Mouse (Mus musculus) NIH3T3 (cell line): Measurements from ENCODE around the gene Pex5.

ENCODE experiments used
- DNase-seq: peaks from one replicate; pipeline ENCODE4 v3.0.0-alpha.2; 2012; ENCODE audit warnings: low read depth

The Pex5 gene

DNA sequence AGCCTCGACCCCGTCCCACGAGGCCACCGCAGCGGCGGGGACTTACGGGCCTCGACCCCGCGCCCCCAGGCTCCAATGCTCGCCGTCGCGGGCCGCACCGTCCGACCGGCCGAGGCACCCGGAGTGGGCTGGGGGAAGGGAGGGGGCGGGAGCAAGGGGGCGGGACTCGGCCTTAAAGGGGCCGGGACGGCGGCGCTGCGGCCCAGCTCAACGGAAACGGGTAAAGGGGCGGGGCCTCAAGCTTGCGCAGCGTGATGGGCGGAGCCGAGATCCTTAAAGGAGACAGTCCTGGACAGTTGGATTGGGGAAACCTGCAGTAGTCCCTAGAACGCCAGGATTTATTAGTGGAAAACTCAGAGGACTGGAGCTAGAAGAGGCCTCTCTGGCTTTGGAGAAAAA is at the start of gene Pex5:
Pex5 (minus strand) TSS at position 141 of the 399 bp plus-strand sequence.
- DNase-seq = peak; percentile 99

DNA sequence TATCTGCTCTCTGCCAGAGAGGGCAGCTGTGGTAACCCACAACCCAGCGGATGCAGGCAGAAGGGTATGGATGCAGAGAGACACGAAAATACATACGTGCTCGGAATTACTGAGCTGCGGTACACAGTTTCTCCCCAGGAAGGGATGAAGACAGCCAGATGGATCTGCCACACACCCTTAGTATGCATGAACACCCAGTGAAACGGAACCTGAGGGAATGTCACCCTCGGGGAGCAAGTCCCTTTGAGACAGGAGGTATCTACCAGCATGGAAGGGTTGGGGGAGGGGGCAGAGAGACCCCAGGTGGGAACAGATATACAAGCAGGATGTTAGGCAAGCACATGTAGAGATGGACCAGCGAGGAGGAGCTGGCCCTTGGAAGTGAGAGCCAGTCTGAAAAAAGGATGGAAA is 49.0 kb upstream of the Pex5 start:
- no peak for DNase-seq

DNA sequence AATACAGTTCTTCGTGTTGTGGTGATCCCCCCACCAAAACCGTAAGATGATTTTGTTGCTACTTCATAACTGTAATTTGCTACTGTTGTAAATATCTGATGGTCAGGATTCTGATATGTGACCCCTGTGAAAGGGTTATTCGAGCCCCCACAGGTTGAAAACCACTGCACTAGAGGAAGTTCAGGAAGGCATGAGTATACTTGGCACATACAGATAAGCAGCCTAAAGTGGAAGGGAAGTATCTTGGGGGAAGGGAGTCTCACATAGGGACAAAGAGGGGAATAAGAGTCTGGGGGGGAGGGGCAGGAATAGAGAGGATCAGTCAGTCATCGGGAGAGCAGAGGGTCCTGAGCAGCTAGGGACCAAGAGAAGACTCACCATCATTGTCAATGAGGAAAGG is 44.5 kb upstream of the Pex5 start:
- DNase-seq = no peak

DNA sequence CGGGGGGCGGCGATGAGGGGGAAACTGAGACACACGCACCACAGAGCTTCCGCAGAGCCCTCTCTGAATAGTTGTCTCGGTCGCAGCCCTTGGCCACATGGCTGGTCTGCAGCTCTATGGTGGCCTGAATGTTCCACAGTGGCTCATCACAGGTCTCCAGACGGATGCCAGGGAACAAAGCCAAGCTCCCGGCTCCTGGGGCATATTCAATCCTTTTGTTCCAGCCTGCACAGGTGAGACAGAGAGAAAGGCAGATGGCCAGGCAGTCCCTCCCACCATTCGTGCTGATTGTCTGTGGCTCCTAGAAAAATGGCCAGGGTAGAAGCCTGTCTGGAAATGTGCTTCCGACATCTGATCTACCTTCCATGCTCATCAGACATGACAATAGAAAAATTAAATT is 43.6 kb upstream of the Pex5 start:
- no peak for DNase-seq

DNA sequence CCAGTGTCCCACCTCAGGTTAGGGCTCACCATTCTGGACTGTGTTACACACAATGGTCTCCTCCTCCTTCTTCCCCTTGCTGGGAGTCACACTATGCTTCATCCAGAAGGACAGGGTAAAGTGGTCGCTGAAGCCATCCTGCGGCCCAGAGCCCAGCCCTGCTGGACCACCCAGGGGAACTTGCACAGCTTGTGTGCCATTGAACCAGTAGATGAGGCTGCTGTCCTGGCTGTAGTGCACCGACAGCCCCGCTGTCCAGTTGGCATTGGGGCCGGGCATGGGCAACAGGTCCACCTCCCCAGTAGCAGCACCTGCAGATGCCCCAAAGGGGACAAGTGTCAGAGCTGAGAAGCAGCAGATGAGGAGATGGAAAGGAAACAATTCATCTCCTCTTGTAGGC is 43.0 kb upstream of the Pex5 start:
- no peak for DNase-seq

DNA sequence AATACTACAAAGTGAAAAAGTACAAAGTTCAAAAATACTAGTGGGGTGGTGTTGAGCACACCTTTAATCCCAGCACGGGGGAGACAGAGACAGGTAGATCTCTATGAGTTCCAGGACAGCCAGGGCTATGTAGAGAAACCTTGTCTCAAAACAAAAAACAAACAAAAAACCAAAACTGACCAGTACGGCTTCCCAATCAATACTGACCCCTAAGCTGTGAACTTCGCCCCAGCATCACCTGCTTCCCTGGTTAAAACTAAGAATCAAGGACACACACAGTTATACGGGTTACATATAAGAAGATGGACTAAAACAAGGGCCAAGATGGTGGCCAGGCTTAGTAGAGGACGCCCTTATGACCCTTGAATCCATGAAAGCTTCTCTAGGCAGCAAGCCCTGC is 41.4 kb upstream of the Pex5 start:
- DNase-seq = no peak

DNA sequence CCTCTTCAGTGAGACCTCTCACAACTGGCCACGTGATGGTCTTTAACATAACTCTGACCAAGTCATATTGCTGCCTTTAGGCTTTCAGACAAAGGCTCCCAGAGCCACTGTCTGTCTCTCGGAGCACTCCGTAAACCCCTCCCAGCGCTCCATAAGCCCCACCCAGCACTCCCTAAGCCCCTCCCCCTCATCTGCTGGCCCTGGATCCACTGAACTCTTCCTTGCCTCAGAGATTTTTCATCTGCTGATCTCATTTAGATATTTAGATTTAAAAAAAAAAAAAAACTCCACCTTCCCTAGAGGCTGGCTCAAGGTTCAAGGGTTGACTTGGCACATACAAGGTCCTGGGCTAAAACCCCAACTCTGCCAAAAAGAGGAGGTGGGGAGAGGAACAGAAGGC is 38.9 kb upstream of the Pex5 start:
- peak; percentile 14 for DNase-seq

DNA sequence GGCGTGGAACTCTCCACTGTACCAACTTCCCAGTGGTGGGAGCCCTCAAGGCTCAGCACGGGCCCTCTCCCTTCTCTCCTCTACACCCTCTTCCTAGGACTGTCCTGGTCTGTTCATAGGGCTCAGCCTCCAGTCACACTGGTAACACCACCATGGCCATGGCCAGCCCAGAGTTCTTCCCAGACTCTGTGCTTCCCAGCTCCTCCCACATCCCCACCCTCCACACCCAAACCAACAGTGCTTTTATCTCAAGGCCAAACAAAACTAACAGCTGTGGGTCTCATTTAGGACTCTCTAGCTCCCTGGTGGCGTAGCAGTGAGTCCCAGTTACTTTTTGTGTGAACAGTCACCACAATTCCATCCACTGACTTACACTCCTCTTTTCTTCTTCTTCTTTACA is 37.1 kb upstream of the Pex5 start:
- DNase-seq = no peak

DNA sequence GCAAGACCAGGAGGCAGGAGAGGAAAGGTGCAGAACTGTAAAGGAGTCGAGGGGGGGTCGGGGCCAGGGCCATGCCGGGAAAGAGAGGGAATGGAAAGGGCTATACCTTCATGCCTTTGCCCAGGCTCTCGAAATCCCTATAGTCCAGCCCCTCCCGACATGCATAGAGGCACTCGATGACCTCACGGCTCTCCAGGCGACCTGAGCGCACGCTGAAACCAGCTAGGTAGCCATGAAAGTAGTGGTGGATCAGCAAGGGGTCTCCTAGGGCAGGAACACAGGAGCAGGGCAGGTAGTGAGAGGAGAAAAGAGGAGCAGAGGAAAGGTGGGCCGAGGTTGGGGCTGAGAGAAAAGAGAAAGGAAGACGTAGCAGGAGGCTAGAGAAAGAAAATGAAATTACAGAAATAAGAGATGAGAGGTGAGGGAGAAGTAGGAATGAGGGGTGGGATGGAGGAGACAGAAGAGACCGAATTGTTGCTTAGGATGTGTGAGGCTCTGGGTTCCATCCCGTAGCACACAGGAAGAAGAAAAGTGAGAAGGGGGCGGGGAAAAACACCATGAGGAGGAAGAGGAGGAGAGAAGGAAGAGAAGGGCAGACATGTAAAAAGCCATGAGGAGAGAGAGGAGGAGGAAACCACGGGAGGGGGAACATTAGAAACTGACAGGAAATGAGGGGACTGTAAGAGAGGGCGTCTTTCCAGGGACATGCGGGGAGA is 35.0 kb upstream of the Pex5 start:
- no peak for DNase-seq

DNA sequence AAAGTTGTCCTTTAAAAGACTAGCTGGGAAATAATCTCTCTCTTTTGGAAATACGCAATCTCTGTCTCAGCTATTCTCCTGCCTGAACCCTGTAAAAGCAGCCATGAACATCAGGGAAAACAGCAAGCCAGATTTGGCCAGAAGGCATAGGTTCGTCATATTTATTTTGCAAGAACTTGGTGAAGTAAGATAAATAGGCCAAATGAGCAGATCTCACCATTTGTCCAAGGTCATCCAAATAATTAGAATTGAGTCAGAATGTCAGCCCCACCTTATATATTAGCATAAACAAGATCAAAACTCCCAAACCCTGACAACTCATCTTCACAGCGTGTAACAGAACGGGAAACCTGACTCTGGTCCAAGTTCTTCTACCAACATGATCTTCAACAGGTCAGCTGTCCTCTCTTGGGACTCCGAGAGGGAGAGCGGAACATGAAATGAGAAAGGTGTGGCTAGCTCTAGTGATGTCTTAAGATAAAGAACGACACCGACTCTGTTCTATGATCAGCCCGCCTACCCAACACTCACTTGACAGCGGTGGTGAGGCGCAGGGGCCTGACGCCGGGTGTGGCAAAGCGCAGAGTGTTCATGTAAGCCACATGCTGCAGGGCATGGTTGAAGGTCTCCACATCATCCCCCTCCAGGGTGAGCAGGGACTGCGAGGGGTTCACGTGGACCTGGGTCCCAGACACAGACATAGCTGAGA is 34.2 kb upstream of the Pex5 start:
- DNase-seq = no peak

DNA sequence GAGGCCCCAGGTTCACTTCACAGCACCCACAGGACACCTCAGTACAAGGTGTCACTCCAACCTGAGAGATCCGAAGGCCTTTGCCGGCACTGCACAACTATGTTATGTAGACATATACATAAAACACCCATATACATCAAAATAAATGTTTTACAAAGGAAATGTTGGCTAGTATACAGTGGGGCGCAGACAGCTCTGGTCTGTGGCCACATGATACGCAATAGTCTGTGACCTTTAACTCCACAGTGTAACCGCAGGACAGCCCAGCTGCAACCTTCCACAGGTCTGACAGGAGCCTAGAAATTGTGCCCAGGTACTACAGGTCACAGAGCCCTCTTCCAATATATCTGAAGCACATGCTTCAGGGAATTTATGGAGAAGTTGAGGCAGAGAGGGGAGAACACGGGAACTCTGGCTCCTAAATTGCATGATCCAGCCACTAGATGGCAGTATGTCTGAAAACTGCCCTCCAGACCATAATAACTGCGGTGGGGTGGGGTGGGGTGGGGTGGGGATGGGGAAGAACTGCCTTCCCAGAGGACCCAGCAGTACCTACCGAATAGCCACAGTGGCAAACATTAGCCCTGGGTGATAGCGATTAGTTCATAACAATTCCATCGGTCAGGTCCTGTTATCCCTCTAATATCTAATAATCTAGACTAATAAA is 33.5 kb upstream of the Pex5 start:
- peak; percentile 32 for DNase-seq

DNA sequence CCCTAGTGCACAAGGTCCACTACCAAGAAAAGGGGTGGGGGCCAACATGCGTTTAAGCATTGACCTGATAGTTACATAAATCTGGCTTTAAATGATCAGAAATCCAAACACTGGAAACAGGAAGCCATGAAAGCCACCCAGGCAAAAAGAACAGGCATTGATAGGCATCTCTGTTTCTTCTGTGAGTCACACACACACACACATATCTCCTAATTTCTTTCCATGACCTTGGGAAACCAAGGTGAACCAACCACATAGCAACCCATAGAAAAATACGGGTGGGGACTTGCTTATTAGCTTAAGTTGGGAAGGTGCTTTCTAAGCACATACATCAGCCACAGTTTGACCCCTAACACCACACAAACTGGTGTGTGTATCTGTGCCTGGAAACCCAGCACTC is 32.5 kb upstream of the Pex5 start:
- no peak for DNase-seq

DNA sequence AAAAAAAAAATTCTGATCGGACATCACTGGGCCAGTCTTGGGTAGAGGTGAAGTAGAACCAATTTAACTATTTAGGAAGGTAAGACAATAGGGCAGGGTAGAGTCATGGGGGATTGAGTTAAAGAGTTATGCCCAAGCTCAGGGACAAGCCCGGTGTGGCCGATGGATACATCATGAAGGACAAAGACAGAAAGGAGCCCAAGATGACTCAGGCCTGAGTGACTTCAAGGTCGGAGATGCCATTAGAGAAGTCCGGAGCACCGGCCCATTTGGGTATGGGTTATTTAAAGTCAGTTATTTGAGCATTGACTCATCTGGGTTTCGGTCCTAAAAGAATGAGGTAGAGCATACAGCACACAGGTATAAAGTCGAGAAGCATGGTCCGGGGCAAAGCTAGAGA is 31.6 kb upstream of the Pex5 start:
- DNase-seq = no peak

DNA sequence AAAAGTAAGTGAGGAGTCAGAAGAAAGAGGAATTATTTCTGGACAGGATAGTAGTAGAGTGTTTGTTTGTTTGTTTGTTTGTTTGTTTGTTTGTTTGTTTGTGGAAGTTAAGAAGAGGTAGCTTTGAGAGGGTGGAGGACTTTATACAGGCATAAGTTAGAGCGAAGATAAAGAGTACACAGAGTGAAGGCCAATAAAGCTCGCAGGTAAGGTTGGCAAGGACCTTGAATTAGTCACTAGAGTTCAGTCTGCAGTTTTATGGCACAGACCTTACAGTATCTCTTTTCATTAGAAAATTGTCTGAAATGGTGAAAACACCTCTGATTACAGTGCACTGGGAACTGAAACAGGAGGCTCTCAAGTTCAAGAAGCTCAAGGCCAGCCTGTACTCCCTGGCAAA is 31.2 kb upstream of the Pex5 start:
- no peak for DNase-seq

DNA sequence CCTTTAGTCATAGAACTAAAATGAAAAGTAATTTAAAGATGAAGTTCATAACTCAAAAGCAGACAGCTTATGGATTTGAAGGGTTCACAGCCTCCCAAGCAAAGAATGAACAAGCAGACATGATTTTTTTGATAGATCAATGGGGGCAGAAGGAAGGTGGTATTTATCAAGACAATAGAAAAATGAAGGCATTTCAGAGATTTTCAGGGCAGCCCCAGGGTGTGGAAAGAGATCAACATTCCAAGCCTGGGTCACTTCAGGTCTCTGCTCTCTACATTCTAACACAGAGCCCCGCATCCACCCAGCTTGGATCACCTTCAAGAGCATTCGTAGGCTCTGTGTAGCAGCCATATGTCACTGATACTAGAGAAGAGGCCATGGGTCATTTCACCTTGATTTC is 28.5 kb upstream of the Pex5 start:
- DNase-seq = no peak

DNA sequence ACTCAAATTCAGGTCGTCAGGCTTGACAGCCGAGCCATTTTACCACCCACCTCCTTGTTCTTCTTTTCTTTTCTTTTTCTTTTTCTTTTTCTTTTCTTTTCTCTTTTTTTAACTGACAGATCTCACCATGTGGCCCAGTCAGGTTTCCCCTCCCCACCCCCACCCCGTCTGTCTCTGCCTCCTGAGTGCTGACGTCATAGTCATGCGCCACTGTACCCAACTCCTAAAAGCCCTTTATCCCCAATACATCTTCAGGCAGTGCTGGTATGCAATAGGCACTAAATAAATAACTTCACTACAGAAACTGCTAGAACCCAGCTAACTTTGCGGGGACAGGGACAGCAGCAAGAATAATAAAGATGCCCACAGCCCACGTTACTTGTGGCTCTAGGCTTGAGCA is 21.4 kb upstream of the Pex5 start:
- no peak for DNase-seq

DNA sequence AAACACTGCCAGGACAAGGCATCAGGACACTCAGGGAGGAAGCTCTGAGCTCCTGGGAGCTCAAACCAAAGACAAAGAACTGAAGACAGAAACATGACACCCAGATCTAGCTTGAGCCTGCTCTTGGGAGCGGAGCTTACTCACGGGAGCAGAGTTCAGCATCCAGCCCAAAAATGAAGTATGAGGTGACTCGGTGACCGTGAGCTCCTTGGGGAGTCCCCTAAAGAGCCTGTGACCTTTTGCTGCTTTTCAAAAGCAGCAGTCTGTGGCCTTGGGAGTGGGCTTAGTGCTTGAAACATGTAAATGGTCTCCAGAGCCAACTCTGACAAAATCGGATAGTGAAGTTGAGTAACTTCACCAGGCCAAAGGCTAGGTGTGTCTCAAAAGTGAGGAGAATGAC is 20.3 kb upstream of the Pex5 start:
- no peak for DNase-seq

DNA sequence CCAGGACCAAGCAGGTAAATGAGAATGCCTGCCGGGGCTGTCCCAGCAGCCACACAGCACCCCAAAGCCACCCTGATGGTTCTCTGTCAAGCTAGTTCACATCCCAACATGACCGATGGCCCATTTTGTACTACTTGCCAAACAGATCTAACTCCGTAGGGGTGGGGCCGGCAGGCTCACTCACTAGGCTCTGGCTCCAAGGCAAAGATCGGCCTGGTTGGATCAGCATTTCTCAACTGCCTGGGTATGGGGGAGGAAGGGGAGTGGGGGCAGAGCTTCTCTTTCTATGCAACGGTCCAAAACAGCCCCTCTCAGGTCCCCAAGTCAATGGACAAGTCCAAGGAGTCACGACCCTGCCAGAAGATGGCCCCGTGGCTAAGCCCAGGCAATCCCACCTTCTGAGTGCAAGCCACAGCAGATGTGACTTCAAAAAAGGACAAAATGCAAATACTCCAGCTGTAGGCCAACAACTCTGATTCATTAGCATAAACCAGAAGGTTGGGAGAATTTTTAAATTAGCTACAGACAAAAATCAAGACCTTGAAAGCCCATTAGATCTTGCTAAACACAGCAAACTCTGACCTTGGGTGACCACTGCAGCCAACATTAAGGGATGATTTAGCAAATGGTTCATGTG is 18.9 kb upstream of the Pex5 start:
- DNase-seq = no peak

DNA sequence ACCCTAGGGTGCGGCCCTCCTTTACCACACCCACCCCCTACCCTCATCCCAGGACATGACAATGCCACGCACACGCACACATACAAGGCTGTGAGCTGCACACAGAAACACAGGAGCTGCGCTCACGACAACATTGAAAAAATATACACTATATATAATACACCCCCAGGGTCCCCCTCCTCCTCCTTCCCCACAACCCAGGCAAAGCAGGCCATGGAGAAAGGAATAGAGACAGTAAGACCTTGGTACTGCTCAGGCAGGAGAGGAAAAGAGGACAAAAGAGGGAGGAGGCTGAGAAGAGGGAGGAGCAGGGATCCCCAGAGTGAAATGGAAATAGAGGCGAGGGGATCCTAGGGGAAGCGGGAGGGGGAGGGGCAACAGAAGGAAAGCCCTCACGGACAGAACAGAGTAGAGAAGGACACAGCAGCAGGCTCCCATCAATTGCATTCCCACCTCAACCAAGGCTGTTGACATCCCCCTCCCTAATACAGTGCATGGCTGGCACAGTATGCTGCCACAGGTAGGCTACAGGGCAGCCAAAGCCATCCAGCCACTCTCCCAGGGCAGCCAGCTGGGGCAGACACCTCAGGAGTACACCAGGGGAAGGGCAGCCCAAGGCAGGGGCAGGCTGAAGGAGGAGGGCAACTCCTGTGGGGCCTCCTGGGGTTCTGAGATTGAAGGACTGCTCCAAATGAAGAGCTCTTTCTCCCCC is 16.1 kb upstream of the Pex5 start:
- no peak for DNase-seq

DNA sequence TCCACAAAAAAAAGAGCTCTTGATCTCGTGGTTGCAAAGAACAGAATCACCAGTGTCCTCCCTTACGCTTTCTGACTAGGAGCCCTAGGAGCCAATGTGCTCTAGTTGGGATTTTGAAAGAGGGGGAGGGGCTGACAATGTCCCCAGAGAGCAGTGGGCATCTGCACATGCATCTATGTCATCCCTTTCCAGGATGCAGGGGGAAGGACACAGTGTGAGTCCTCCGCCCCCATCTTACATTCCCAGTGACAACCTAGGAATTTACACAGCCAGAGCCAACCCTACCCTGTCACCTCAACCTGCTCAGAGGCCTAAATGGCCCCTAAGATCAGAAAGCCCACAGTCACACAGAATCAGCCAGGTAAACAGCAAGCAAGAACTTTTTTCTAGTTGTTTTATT is 15.5 kb upstream of the Pex5 start:
- no peak for DNase-seq

DNA sequence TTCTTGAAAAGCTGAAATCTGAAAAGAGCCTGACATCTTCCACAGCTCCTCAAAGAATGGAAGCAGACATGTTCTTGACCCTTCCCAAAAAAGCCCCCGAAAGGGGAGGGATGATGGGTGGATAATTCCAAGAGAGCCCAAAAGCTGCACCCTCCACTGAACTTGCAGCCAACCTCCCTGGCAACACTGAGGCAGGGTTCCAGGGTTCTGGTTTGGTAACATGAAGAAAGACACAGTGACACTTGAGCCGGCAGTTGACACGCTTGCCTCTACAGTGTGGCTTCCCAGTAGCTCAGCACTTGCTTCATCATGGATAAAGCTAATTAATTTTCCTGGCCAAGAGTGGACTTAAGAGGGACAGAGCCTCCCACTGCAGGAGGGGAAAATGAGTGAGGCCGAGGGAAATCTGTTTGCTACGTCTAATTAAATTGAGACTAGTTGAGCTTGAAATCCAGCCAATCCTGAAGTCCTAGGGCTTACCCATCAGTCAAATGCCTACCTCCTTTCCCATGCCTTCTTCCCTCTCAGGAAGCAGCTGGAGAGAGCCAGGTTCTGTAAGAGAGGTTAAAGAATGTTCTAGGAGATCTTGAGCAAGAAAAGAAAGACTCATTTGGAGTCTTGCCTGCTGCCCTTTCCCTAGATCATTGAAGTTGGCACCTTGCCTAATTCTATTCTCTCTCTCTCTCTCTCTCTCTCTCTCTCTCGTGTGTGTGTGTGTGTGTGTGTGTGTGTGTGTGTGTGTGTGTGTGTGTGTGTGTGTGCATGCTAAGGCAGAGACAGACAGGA is 13.1 kb upstream of the Pex5 start:
- no peak for DNase-seq

DNA sequence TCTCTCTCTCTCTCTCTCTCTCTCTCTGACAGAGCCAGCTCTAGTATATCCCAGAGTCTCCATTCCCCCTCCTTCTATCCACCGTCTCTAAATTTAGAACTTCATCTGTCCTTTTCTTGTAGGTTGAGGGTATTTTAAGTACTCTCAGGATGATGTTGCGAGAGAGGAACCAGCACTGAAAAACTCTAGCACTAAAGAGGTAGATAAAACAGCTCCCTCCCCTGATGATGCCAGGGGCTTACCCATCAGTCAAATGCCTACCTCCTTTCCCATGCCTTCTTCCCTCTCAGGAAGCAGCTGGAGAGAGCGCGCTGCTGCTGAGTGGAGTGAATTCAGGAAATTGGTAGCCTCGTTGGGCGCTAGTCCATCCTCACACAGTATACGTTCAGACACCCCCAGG is 12.4 kb upstream of the Pex5 start:
- no peak for DNase-seq
